Mouse (Mus musculus) adrenal gland, adult 2 months (tissue): ENCODE measurements at regions not wholly inside any gene's neighbourhood (a gene's known extent, or its start where the extent isn't known, plus 50 kb on each side); places are given as distances from the start of the nearest gene placed in this dataset.

Source experiments
- DNase-seq: peaks from one replicate; pipeline ENCODE4 v3.0.0; 2021

GRCm38 (mm10) chr13:52702201-52702611 is 119.2 kb downstream of the Syk start:
- peak; percentile 14 for DNase-seq

DNA sequence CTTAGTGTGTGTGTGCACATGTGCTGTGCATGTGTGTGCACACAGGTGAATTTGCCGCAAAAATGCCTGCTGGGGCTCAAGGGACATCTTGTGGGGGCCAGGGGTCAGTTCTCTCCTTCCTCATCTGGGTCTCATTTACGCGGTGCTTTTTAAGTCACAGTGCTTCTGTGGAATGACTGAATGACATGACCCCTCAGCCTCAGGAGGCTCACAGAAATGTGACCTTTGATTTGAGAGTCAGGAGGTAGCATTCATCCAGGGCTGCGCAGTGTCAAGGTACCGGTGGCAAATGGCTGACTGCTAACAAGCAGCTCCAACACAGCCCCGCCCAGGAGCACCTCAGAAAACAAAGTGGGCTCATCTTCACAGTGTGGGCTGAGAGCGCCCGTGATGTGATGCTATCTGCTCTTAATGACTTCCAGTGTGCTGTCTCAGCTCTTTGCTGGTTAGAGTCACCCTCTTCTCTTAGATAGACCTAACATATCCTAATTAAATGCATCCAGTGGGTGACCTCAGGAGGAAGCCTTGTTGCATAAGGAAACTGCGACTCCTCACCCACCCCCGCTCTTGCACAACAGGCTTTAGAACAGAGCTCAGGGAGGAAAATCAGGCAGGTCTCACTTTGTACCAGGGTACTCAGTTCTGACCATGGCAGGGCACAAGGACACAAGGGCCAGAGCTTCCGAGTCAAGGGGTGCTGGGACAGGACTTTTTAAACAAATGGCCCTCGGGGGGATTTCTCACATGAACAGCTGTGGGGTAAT is 120.6 kb downstream of the Syk start:
- peak; percentile 30 for DNase-seq

DNA sequence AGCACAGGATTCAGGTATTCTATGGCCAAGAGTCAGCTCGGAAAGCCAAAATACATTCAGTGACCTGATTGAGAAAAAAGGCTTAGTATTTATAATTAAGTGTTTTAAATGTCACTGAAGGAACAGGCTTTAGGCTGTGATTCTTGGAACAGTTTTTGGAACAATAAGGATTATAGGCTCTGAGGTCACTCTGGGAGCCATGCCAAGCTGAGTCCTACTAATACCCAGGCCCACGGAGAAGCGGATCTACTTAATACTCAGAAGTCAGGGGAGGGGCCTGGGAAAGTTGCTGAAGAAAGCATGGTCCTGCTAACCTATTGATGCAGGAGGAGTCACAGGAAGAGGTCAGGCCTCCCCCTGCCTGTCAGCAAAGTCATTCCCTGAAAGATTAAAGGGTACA is 121.7 kb downstream of the Syk start:
- DNase-seq: no peak

DNA sequence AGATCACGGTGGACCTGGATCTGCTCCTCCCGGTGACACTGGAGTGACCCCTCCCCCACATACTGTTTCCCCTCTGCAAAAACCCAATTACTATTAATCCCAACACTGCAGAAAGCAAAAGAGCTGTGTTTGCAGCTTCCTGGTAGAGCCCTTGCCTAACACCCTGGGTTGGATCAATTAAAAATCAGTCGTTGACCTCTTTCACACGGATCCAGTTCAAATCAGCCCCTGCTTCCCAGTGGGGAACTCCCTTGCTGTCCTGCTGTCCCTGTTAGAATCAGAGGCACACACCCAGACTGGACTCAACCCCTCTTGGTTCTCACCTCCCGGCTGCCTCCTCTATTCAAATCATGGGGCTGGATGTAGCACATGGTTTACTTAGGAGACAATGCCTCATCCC is 126.6 kb downstream of the Syk start:
- DNase-seq: no peak

- DNase-seq: peak; percentile 83
Measured at GRCm38 (mm10) chr13:52711713-52712369, 128.9 kb downstream of the Syk start.

- no peak for DNase-seq
Measured at GRCm38 (mm10) chr13:52721463-52721862, 138.5 kb downstream of the Syk start.

DNA sequence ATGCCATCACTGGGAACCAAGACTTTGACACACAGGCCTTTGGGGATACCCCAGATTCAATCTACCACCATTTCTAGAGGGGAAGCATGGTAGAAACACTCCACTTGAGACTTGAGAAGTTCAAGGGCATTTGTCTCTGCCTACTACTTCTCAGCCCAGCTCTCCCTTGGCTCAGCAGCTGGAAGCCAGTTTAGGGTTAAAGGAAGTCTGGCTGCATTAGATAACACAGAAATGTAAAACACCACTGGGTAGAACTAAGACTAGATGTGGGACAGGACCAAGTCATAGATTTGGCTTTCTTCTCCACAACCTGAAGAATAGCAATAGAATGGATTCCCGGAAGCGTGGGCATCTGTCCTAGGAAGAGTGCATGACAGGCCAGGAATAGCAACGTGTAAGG is 139.7 kb downstream of the Syk start:
- no peak for DNase-seq

- DNase-seq: no peak
Measured at GRCm38 (mm10) chr13:52726043-52726442, 143.1 kb downstream of the Syk start.

- no peak for DNase-seq
Measured at GRCm38 (mm10) chr13:52726525-52726924, 143.6 kb downstream of the Syk start.

GRCm38 (mm10) chr13:52735453-52735933 is 152.5 kb downstream of the Syk start:
- no peak for DNase-seq

GRCm38 (mm10) chr13:52735934-52736523 is 153.1 kb downstream of the Syk start:
- peak; percentile 57 for DNase-seq

DNA sequence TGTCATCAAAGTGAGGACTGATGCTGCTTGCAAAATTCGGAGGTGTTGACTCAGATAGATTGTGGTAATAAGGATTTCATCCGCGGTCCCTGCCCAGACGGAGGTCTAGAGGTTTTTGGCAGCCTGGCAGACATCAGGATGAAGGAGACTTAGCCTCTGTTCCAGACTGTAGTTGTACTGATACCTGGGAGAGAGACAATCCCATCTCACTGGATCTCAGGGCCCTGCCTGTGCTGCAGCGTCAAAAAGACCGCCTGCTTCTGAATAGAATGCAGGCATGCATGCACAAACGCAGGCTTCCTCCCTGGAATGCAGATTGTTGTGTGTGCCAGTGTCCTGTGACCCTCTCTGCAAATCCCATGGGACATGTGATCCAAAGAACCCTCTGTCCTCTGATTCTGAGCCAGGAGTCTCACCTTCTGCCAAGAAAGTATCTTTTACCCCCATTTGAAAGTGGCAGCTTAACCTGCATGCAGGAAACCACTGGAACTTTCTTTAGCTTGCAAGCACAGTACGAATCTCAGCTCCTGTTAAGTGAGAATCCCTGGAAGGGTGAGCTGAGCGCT is 155.2 kb downstream of the Syk start:
- no peak for DNase-seq

GRCm38 (mm10) chr13:52741371-52741770 is 158.4 kb downstream of the Syk start:
- DNase-seq: no peak

DNA sequence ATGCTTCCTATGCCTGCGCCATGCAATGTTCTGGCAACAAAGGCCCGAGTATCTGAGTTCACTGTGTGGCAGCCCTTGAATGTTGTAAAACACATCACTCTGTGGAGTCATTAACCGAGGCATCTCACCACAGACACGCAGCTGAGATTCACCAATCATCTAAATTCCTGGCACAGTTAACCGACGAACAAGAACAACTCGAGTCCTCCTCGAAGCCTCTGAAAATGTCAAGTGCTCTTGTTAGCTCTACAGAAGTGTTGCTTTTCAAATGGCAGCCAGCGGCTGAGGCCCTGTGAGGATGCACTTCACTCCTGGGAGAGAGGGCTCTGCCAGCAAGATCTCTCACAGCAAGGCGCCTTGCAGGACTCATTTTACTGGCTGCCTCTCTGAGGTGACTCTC is 173.0 kb downstream of the Syk start:
- no peak for DNase-seq

DNA sequence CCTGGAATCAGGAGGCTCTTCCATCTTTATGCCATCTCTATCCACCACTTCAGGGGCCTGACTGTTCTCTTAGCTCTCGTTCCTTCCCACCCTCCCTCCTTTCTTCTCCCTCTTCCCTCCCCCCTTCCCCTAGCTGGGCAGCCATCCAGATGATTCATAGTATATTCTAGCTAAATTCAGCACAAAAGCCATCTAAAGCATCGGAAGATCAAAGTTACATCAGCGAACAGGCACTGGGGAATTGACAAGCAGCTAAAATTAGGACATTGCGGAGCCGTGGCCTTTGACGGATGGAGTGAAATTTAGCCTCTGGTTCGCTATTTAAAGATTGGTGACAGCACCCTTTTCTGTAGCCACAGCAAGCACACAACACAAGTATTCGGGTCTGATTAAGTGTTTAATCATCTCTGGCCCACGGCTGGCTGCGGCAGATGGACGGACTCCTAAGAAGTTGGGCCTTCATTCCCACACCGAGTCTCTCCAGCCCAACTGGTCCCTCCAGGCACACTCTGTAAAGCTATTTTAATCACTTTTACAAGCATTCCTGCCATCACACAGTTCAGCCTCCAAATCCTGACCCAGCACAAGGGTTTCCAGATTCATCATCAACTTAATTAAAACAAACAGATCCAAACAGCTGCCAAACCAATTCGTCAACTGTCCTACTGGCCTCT is 163.8 kb downstream of the Auh start:
- peak; percentile 77 for DNase-seq

GRCm38 (mm10) chr13:52766236-52766635 is 163.2 kb downstream of the Auh start:
- DNase-seq: peak; percentile 62

DNA sequence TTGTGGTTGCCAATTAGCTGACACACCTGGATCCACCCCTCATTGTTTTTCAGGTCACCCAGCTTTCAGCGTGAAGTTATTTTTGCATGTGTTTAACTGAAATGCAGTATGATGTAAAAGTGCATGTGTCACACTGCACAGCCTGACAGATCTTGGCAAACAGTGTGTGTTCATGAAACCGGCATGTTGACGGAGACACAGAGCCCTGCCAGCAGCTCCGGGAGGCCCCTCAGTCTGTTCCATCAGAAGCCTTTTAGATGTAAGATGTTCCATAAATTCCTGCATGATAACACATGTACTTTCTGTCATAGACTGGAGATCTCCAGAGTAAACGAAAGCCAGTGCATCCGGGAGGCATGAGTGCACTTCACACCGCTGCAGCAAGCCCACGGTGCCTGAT is 159.5 kb downstream of the Auh start:
- no peak for DNase-seq

DNA sequence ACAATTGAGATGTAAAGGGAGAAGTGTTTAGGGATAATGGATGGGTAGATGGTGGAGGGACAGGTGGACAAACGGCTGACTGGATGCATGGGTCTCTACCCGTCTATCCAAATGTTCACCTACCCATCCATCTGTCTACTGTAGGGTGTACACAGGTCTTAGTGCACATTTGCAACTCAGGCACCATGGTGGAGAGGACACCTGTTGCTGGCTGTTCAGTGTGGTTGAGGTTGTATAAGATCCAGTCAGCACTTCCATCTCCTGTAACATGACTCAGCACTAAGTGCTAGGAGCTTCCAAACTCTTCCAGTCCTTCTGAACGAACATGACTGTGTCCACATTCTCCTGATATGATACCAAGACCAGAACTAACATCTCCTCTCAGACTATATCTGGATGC is 158.0 kb downstream of the Auh start:
- no peak for DNase-seq

DNA sequence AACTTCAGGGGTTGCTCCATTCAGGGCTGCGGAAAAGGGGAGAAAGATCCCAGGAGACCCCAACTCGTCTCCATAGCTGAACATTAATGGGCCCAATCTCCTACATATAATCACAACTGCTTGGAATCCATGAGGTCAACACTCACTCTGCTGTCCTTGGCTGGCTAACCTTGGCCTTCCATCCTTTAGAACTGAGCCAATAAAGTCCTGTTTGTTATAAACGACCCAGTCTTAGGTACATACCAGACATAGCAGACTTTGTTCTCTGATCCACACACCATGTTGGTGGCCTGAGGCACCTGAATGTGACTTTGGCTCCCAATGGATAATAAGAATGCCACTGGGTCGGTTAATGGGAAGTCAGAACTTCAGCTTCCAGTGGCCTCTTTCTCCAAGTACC is 157.4 kb downstream of the Auh start:
- DNase-seq: peak; percentile 24

DNA sequence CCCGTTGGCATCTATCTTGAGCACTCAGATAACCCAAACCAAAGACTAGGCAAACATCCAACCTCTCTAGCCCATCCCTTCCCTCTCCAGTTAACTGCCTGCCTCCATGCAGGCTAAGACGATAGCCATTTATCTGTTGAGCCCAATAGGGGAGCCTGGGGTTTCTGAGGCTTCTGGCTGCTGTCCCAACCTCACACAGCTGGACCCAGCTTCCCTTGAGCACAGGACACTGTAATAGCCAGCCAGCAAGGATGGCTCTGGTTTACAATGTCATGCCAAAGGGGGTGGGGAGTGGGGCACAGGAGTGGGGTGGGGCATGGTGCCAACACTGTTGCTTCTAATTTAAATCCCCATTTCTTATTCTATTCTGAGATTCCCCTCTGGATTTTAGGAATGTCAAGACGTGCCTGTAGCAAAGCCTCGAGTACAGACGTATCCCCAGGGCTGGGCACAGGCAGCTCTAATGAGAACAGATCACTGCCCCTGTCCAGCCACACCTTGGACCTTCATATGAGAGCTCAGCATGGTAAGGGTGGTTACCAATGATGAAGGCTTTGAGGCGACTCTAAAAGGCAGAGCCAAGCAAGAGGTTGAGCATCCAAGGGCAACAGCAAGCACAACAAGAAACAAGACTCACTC is 152.0 kb downstream of the Auh start:
- DNase-seq: no peak

- DNase-seq: no peak
Measured at GRCm38 (mm10) chr13:52778848-52779247, 150.6 kb downstream of the Auh start.
